Mouse (Mus musculus) inflammation-experienced regulatory T-cells, adult 16 weeks (primary cell): ENCODE data around the gene Pdcl. TPM values are rescaled to one million over a fixed set of nuclear protein-coding genes. Genes with fewer than 3 reads are reported as not detected.

Experiments used
- polyA plus RNA-seq: library from polyadenylated mRNA; unstranded; fragments of 100-300 nt; shearing (Covaris generic); gene quantifications from one replicate; pipeline ENCODE4 v1.2.1, GENCODE M21; 2017

Pdcl gene
- polyA plus RNA-seq = 37.6 TPM

DNA sequence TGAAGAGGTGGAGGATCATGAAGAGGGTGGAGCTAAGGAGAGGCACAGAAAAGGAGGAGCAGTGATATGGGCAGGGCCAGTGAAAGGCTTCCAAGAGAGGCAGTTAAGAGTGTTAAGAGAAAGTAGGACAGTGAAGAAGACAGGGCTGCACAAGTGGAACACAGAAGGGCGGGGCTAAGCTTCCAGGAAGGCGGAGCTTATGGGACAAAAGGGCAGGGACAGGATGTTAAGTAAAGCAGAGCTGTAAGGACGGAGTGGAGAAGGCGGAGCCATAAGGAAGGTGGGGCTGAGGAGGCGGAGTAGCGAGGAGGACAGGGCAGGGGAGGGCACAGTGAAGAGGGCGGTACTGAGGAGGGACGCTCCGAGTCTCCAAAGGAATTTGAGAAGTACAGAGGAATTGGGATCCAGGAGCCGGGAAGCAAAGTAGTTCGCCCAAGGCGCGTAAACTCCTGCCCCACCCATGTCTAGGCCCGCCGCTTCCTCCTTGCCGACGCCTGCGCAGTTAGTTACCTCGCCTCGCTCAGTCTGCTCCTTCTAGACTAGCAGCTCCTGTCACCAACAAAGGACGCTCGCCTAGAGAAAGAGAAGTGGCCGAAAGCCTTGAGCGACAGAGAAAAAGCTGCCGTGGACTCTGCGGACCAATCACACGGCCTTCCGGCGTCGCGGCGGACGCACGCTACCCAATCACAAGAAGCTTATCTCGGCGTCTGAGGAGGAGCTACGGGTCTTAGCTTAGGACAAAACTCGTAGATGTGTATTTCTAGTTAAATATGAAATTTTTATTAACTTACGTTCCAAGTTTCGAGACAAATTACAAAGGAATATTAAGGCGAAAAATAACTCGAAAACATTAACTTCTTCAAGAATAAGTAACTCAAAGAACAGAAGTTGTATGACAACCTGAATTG, at the start of gene Pdcl:
Pdcl (minus strand) TSS at position 700 of the 908 bp plus-strand sequence.

DNA sequence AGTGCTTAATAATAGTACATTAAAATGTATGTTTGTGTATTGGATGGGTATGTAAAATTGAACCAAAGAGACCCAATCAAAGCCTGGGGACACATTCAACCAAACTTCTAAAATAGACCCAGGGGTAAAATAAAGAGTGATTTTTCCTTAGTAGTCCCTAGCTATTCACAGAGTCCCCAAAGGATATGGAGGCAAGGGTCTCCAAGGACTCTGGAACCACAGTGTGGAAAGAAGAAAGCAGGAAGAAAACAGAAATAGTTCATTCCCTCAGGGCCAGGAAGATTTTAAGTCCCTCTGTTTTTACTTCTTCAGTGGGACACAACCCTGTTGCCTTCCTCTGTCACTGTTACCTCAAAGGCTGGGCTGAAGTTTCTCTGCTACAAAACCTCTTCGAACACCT, 32.9 kb downstream of the Pdcl start, which contains the start of gene Olfr368:
Olfr368 (plus strand) TSS at position 301 of the 400 bp plus-strand sequence.

Other genes with a start within 250 kb of the Pdcl start
- gene Olfr362, start 241.4 kb downstream of the Pdcl start, polyA plus RNA-seq = not detected
- gene Olfr364-ps1, start 220.0 kb downstream of the Pdcl start, polyA plus RNA-seq = not detected
- not detected for gene Olfr365, start 171.1 kb downstream of the Pdcl start, polyA plus RNA-seq
- gene Olfr366, start 147.8 kb downstream of the Pdcl start, polyA plus RNA-seq = not detected
- gene Olfr368, start 32.8 kb downstream of the Pdcl start, polyA plus RNA-seq = not detected
- 28.2 TPM for gene Rc3h2, start 63.6 kb upstream of the Pdcl start, polyA plus RNA-seq
- gene Zbtb26, start 83.8 kb upstream of the Pdcl start, polyA plus RNA-seq = 8.1 TPM
- gene Zbtb6, start 83.8 kb upstream of the Pdcl start, polyA plus RNA-seq = 7.4 TPM
- gene Rabgap1, start 83.9 kb upstream of the Pdcl start, polyA plus RNA-seq = 90.5 TPM
- gene Gpr21, start 157.0 kb upstream of the Pdcl start, polyA plus RNA-seq = 1.3 TPM